Mouse (Mus musculus) intestine, postnatal 0 days (tissue): ENCODE data around the gene Leprot. TPM values are rescaled to one million over a fixed set of nuclear protein-coding genes. Genes with fewer than 3 reads are reported as not detected.
A peak's percentile ranks its signal among the peaks of the same experiment; 100 is the strongest.

Source experiments
- ATAC-seq: fragments of 200-750 bp; cut with Nextera tagmentation; 2 replicates; pipeline ENCODE4 v1.8.0; 2017; ENCODE audit warnings: mild to moderate bottlenecking, moderate TSS enrichment, moderate library complexity
- H3K27ac ChIP-seq: fragments of 300-500 bp; sonication (generic); 2 replicates; pipeline ENCODE4 v1.5.1; 2014; ENCODE audit warnings: mild to moderate bottlenecking, low read depth, low read length, moderate library complexity
- H3K27me3 ChIP-seq: fragments of 300-500 bp; sonication (generic); replicated peaks from 2 replicates; pipeline ENCODE4 v1.6.1; 2014; ENCODE audit warnings: low read length, mixed read lengths; ENCODE audit not compliant: control insufficient read depth, insufficient read depth
- H3K36me3 ChIP-seq: fragments of 300-500 bp; sonication (generic); 2 replicates; pipeline ENCODE4 v1.6.1; 2014; ENCODE audit warnings: mild to moderate bottlenecking, moderate library complexity; ENCODE audit not compliant: control insufficient read depth, insufficient read depth
- H3K4me1 ChIP-seq: fragments of 300-500 bp; sonication (generic); replicated peaks from 2 replicates; pipeline ENCODE4 v1.6.1; 2014; ENCODE audit warnings: antibody characterized with exemption, low read length, mixed read lengths; ENCODE audit not compliant: control insufficient read depth, insufficient read depth
- H3K4me2 ChIP-seq: fragments of 300-500 bp; sonication (generic); replicated peaks from 2 replicates; pipeline ENCODE4 v1.6.1; 2014; ENCODE audit warnings: low read depth, mild to moderate bottlenecking, moderate library complexity
- H3K4me3 ChIP-seq: fragments of 300-500 bp; sonication (generic); 2 replicates; pipeline ENCODE4 v1.5.1; 2014; ENCODE audit warnings: low read depth, low read length
- H3K9ac ChIP-seq: fragments of 300-500 bp; sonication (generic); 2 replicates; pipeline ENCODE4 v1.6.1; 2014; ENCODE audit warnings: mild to moderate bottlenecking, low read depth, low read length
- H3K9me3 ChIP-seq: fragments of 300-500 bp; sonication (generic); 2 replicates; pipeline ENCODE4 v1.6.1; 2016; ENCODE audit warnings: mixed run types; ENCODE audit not compliant: control insufficient read depth
- CTCF ChIP-seq: sonication (generic); IDR thresholded peaks from 2 replicates; pipeline ENCODE4 v1.5.1; 2016; ENCODE audit warnings: low read depth, mild to moderate bottlenecking, control low read depth, antibody characterized with exemption, moderate library complexity
- WGBS: fragments of 180-500 bp; shearing (Covaris S2); extraction: QIAGEN DNeasy Blood & Tissue Kit; methylation state at CpG from one replicate; pipeline ENCODE4 v1.1.7; 2014; 5-methylcytosine and 5-hydroxymethylcytosine counted together
- polyA plus RNA-seq: library from polyadenylated mRNA; unstranded; fragments of >200 nt; fragmentation: Nextera tagmentation; extraction: Ambion mirVana; gene quantifications from 2 replicates; pipeline ENCODE4 v1.2.1, GENCODE M21; 2015

Gene Leprot
- polyA plus RNA-seq, 1 experiment from 2014 or later = 137 TPM

DNA sequence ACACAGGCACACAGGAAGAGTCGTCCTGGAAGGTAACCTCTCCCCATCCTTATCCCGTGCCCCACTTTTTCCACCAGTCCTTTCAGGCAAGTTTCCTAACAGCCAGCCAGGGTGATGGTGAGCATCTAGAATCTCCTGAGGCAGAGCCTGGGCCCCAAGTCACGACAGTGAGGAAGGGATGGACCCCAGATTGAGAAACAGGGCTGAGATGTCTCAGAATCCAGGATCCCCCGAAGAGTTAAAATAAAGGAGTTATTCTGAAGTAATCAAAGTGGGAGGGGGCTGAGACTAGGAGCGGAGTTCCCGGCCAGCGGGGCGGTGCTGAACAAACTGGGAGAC is 692 bp upstream of the Leprot start:
- no peaks in the 10 kb centered on the region for H3K9me3 ChIP-seq
- H3K9ac ChIP-seq = no peak overlapping the region
- H3K4me2 ChIP-seq = peak overlapping the region; percentile 59
- no peaks in the 10 kb centered on the region for H3K27me3 ChIP-seq
- 0 out of 2 replicates have a peak overlapping the region, but pooled peaks have one; percentile 9 for H3K27ac ChIP-seq
- H3K4me1 ChIP-seq = no peaks in the 10 kb centered on the region
- no peak; the same call in 1 of the 2 replicates for ATAC-seq
- H3K4me3 ChIP-seq = peak overlapping the region; percentile 83
- no peak for TF ChIP-seq CTCF
- 0% methylated on average over 8 of the region's 8 CpGs for WGBS
- H3K36me3 ChIP-seq = no peaks in the 10 kb centered on the region; the same call in 1 of the 2 replicates

DNA sequence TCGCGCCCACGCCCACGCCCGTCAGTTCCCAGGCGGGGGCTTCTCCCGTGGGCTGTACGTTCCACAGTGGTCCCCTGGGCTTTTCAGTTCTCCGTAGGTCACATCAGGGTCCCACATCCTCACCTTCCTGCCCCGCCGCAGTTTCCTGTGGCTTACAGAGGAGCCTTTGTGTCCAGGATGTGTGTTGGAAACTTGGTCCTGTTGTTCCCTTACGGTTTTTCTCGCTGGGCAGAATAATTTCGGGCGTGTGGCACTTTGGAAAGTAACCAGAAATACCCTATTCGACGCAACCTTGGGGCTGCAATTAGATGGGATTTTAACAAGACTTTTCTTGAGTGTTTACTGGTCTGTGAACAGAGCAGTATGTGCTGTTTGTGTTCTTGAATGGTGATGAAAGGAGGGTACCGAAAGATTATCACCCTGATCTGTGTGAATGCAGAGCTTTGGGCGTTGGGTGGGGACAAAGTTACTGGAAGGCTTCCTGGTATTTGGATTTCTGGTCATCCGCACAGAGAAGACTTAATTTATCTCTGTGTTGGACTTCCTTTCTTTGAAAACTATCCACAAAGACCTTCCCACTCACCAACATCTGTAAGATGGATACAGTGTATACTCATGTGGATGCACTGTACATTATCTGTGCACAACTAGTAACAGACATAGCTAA is 591 bp downstream of the Leprot start:
- peak overlapping the region; percentile 94 for H3K27ac ChIP-seq
- H3K4me2 ChIP-seq = peak overlapping the region; percentile 57
- H3K36me3 ChIP-seq = no peaks in the 10 kb centered on the region; the same call in 1 of the 2 replicates
- H3K27me3 ChIP-seq = no peaks in the 10 kb centered on the region
- no peak for ATAC-seq
- peak overlapping the region; percentile 86 for H3K9ac ChIP-seq
- H3K4me1 ChIP-seq = no peaks in the 10 kb centered on the region
- H3K9me3 ChIP-seq = no peaks in the 10 kb centered on the region
- H3K4me3 ChIP-seq = peak overlapping the region; percentile 83
- under 1% methylated on average over 20 of the region's 20 CpGs for WGBS
- no peak for TF ChIP-seq CTCF

DNA sequence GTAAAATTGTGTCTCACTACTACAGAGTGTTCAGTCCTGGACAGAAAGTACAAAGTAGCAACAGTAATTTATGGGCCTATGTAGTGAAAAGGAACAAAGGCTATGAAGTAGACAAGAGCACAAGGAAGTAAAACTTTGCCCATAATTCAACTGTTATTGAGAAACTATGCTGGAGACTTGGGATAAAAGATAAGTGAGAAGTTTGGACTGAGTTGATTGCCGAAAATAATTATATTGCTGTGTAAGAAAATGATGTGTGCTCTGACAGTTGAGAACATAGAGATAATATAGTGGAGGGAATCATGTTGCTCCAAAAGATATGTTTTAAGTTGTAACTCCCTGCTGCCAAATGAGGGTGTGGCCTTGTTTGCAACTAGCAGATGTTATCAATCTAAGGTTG is 1.2 kb downstream of the Leprot start:
- Histone ChIP-seq H3K9me3 (no peaks in the 10 kb centered on the region), H3K27me3 (no peaks in the 10 kb centered on the region), H3K4me2 (peak overlapping the region; percentile 57), H3K9ac (no peak overlapping the region), H3K4me3 (peak overlapping the region; percentile 83; the same call in 1 of the 2 replicates), H3K27ac (peak overlapping the region; percentile 94), H3K4me1 (no peaks in the 10 kb centered on the region), H3K36me3 (no peaks in the 10 kb centered on the region; the same call in 1 of the 2 replicates)
- ATAC-seq = peak; percentile 39
- no peak for TF ChIP-seq CTCF
- 28% methylated on average over 1 of the region's 1 CpGs for WGBS

DNA sequence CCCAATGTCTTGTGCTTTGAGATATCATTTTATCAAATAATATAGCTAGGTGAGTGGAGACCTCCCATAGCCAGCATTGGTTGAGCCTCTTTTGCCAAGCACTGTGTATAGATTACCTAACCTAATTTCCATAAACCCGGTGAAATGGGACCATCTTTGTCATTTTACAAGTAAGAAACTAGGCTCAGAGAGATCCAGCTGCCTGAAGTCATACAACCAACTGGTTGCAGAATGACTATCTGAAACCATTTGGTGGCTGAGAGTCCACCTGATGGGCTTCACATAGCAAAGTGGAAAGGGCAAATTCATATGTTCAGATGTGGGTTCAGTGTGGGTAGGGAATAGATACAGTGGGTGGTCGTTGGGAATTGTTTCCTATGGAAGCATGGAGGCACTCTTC is 3.4 kb downstream of the Leprot start:
- no peak overlapping the region for H3K27ac ChIP-seq
- no peaks in the 10 kb centered on the region for H3K27me3 ChIP-seq
- no peak for ATAC-seq
- WGBS = 96% methylated on average over 2 of the region's 2 CpGs
- no peak overlapping the region for H3K9ac ChIP-seq
- H3K36me3 ChIP-seq = peaks cover 4% of the 10 kb centered on the region
- H3K4me1 ChIP-seq = no peaks in the 10 kb centered on the region
- H3K9me3 ChIP-seq = no peaks in the 10 kb centered on the region
- no peak for TF ChIP-seq CTCF
- H3K4me2 ChIP-seq = no peak overlapping the region
- H3K4me3 ChIP-seq = no peak overlapping the region

DNA sequence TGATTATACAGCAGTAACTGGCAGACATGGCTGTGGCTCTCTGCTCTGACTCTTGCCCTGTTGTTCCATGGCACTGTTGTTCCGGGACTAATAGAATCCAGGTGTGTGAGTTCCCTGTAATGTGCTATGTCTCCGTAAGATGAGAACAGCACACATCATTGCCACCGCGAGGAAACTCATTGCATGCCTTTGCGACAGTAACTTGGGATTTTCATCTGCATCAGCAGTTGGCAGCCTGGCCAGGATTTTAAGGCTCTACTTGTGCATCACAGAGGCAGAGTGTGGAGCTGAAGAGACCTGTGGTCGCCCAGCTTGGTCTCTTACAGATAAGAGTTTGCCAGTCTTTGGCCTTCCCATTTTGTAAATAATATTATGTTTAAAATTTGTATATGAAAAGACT is 6.7 kb downstream of the Leprot start:
- H3K4me2 ChIP-seq = no peak overlapping the region
- no peaks in the 10 kb centered on the region for H3K9me3 ChIP-seq
- no peak for ATAC-seq
- TF ChIP-seq CTCF = no peak
- H3K36me3 ChIP-seq = peaks cover 29% of the 10 kb centered on the region
- H3K27me3 ChIP-seq = no peaks in the 10 kb centered on the region
- no peak overlapping the region for H3K9ac ChIP-seq
- H3K4me1 ChIP-seq = no peaks in the 10 kb centered on the region
- no peak overlapping the region for H3K27ac ChIP-seq
- WGBS = 84% methylated on average over 6 of the region's 6 CpGs
- H3K4me3 ChIP-seq = no peak overlapping the region

DNA sequence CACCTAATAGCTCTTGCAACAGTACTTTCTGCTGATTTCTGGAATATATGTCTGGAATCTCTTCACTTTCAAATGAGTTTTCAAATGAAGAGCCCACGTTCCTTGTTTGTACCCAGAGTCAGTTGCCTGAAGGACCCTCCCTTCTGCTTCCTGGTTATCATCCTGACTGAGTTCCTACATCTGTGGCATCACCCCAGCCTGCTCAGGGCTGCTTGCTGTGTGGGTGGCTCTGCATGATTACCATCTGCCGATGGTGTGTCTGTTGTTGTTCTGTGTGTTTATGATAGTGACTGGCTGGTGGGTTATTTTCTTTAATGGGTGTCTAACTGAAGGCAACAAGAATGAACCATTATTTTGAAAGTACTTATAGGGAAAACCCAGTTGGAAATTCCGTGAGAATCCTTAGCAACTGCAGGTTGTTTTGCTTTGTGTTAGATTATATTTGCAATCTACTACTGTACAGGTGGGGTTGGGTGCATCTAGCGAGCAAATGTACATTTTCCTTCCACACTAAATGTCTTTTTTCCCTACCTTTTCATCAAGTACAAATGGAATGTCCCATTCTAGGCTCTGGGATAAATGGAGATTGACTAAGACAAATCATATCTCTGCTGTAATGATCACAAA is 7.4 kb downstream of the Leprot start:
- H3K36me3 ChIP-seq = peaks cover 36% of the 10 kb centered on the region
- H3K4me3 ChIP-seq = no peak overlapping the region
- no peak for TF ChIP-seq CTCF
- 82% methylated on average over 4 of the region's 4 CpGs for WGBS
- no peak for ATAC-seq
- H3K4me2 ChIP-seq = no peak overlapping the region
- H3K9ac ChIP-seq = no peak overlapping the region
- H3K4me1 ChIP-seq = no peaks in the 10 kb centered on the region
- no peak overlapping the region for H3K27ac ChIP-seq
- H3K9me3 ChIP-seq = no peaks in the 10 kb centered on the region
- H3K27me3 ChIP-seq = no peaks in the 10 kb centered on the region
